Mouse (Mus musculus) liver, adult (tissue): ENCODE measurements around the gene Ptprn2.

Source experiments
- GATA4 ChIP-seq: IDR thresholded peaks from 2 replicates; pipeline ENCODE4 v1.6.1; 2014; ENCODE audit warnings: mild to moderate bottlenecking, low read length; ENCODE audit not compliant: insufficient replicate concordance

Ptprn2 gene

GRCm38 (mm10) chr12:116827748-116828147 is 342.2 kb downstream of the Ptprn2 start:
- TF ChIP-seq GATA4: no peak

- no peak for TF ChIP-seq GATA4
These were observed 353.2 kb downstream of the Ptprn2 start for GRCm38 (mm10) chr12:116838611-116839192.

DNA sequence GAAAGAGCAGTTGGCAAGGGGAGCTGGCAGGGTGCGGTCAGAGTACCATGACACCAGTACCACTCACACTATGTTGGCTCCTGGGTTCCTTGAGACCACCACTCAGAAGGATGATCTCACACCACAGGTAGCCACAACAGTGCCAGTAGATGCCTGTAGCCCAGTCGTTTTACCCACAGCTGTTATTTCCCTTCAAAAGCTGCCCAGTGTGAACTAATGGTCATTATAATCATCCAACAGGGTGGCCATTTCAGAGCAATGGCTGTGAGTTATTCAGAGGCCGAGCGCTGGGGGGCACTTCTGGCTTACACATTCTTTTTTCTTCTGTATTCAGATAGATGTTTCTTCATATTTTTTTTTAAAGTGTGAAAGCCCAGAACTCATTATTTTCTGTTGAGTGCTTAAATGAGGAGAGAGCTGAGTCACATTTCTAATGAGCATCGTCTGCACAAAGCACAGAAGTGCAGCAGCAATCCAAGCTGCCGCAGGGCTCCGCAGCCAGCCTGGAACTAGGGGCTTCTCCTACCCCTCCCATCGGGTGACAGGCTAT is 357.3 kb downstream of the Ptprn2 start:
- TF ChIP-seq GATA4: no peak

DNA sequence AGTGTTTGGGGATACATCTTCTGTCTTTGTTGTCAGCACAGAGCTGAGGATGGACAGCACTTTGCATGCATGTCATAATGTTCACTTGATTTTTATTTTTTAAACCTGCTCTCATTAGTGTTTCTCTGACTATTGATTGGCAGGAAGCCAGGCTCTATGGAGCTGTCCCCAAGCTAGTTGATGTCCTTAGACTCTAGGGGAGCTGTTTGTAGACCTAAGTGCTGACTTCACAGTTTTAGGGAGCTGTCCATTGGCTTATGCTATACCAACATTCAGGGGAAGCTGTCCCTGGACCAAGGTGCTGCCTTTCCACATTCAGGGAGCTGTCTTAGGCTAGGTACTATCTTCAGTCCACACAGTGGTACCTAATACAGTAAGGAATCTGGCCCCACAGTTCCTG is 360.7 kb downstream of the Ptprn2 start:
- TF ChIP-seq GATA4: no peak

DNA sequence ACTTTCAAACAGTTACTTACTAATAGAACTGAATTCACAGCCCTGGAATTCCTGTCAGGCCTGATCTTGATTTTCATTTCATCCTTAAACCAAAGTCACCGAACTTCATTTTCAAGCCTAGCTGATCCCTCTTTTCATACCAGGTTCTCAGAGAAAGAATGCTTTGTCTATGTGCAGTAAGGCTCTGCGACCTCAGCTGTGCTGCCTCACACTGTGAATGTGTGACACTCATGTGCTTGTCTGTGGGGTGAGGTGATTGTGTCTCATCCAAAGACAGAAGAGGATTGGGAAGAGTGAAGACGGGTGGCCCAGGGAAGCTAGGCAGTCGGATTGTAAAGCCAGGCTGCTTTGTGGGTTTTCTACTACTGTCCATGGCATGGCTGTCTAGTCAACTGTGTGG is 361.5 kb downstream of the Ptprn2 start:
- no peak for TF ChIP-seq GATA4

- no peak for TF ChIP-seq GATA4
These were observed 370.8 kb downstream of the Ptprn2 start for GRCm38 (mm10) chr12:116856307-116856706.

- TF ChIP-seq GATA4: no peak
These were observed 376.0 kb downstream of the Ptprn2 start for GRCm38 (mm10) chr12:116861360-116862017.

- TF ChIP-seq GATA4: no peak
These were observed 377.9 kb downstream of the Ptprn2 start for GRCm38 (mm10) chr12:116863291-116863899.

DNA sequence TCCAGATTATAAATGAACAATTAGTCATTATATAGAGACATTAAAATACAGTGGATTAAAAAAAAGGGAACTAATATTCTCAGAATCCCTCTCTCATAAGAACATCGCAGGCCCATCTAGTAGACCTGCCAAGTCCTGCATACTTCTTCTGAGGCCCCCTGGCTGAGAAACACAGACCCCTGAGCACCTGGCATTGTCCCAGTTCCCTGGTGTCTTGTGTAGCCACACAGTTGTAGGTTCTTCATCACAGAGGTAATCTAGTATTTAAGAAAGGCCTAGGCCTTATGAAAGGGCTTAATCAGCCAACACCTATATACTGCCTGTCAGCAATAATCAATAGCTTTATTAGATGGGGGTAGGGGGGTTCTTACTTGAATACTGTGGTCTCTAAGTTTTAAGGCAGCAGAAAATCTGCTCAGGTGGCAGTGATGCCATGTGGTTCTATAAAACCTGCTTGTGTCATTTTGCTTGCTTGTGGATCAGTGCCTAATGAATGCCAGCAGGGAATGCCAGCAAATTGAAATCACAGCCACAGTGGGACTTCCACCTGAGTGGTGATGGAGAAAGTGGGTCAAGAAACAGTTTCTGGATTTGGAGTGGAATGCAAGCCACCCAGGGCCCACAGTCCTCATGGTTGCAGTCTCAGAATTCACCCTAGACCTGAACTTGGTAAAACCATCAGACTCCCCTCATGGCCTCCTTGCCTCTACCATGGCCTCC is 388.5 kb downstream of the Ptprn2 start:
- no peak for TF ChIP-seq GATA4

DNA sequence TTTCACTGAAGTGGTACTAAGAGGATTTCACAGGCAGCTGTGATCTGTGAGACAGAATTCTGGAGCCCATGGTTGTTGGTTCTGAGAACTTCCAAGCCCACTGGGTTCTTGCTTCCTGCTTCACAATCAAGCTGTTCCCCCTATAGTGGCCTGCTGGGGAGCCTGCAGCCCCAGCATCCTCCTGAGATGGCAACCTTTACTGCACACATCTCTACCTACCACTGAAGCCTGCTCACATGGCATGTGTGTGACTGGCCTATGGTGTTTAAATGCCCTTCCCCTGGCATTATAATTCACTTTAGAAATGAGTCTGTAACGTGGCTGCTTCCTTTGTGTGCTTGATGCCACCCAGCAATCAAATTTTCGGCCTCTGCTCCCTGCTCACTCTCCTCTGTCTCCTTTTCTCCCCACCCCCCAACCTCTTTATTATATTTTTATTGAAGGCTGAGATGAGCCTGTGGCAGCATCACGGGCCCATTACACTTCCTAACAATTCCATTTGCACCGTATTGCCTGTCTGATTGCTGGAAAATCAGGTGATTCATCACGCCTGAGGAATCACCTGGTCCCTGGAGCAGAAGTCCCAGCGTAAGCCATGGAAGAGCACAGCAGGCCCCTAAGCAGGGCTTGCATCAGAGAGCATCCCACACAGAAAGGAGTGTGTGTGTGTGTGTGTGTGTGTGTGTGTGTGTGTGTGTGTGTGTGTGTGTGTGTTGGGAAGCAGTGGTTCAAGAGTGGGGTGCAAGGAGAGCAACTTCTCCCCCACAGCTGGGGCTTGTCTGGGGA is 402.2 kb downstream of the Ptprn2 start:
- no peak for TF ChIP-seq GATA4

GRCm38 (mm10) chr12:116888856-116889255 is 403.3 kb downstream of the Ptprn2 start:
- no peak for TF ChIP-seq GATA4

GRCm38 (mm10) chr12:116892584-116892983 is 407.1 kb downstream of the Ptprn2 start:
- no peak for TF ChIP-seq GATA4

DNA sequence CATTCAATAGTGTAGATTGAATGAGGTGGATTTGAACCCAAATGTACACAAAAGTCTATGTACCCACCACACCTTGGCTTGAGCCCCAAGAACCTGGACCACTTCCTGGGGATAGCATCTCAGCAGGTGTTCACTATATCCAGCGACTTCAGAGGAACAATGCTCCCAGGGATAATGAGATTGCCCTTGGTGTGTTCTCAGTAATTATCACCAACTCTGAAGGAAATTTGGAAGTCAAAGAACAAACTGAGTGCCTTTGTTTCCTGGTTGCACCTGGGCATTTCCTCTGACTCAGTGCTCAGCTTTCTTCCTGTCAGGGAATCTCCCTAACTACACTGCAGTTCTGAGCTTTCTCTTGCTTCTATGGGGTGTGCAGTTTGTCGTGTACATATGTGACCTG is 411.1 kb downstream of the Ptprn2 start:
- TF ChIP-seq GATA4: no peak

DNA sequence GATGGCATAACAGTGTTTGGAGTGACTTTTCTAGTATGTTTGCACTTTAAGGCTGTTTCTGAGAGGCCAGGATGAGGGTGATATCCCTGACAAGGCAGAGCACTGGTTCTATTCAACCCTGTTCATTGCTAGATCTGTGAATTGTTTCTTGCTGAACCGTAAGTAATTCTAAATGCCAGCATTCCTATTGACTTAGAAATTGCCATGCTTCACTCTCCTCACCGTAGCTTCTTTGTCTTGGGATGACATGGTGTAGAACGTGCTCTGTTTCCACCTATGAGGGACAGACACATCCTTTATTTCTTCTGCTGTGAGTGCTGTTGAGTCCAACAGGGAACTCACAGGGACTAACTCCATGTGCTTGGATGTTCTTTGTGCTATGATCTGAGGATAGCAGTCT is 416.3 kb downstream of the Ptprn2 start:
- no peak for TF ChIP-seq GATA4

- no peak for TF ChIP-seq GATA4
These were observed 421.9 kb downstream of the Ptprn2 start for GRCm38 (mm10) chr12:116907424-116907823.
